Mouse (Mus musculus) thymus, adult 2 months (tissue): ENCODE measurements at regions not wholly inside any gene's neighbourhood (a gene's known extent, or its start where the extent isn't known, plus 50 kb on each side); places are given as distances from the start of the nearest gene placed in this dataset.

ENCODE experiments used
- CTCF ChIP-seq: fragments of 200-500 bp; IDR thresholded peaks from 2 replicates; pipeline ENCODE4 v1.5.1; 2012; ENCODE audit warnings: mild to moderate bottlenecking, control low read depth, low read length, moderate library complexity, borderline replicate concordance; ENCODE audit not compliant: control insufficient read depth, poor library complexity, insufficient read depth; ENCODE audit errors: extremely low read depth
- POLR2A ChIP-seq: fragments of 200-500 bp; IDR thresholded peaks from 2 replicates; pipeline ENCODE4 v1.6.1; 2012; ENCODE audit warnings: mild to moderate bottlenecking, low read length, control low read depth, moderate library complexity; ENCODE audit not compliant: control insufficient read depth, poor library complexity, insufficient read depth; ENCODE audit errors: extremely low read depth

DNA sequence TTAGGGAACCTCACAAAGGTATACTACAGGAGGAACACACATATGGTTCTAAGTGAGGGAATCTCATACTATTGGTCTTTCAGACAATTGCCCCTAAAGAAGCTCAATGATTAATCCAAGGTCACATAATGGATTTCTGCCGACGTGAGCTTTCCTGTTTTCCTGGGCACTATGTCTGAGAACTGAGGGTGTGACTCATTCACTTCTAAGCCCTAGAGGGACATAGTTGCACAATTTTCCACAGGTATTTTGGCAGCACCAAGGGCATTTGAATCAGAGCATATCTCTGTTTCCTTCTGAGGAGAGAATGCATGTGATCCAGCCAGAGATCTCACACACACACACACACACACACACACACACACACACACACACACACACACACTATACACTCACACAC lies 309.0 kb upstream of the Thbs1 start:
- TF ChIP-seq CTCF (no peak), POLR2A (no peak)
